Mouse (Mus musculus): ENCODE measurements at regions not wholly inside any gene's neighbourhood (a gene's known extent, or its start where the extent isn't known, plus 50 kb on each side); places are given as distances from the start of the nearest gene placed in this dataset.
A peak's percentile ranks its signal among the peaks of the same experiment; 100 is the strongest.

DNA sequence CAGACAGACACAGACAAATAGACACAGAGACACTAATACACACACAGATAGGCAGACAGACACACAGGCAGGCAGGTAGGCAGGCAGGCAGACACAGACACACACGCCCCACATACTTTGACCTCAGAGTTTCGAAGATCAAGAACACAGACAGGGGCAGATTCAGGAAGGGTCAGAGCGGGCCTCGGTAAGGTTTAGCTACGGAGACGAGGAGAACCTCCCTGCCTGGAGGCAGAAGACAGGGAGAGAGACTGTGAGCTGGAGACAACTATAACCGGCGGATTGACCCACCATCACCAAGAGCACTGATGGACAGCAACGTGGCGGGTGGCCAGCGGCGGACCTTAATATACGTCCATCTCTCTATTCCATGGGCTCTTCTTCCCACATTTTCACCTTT is 50.1 kb upstream of the Foxp4 start:
- H3K9me3 ChIP-seq (ENCODE audit: low read length), result no peaks in the 10 kb centered on the region
- H3K27me3 ChIP-seq (ENCODE audit: insufficient read depth, low read length), result peaks cover 32% of the 10 kb centered on the region
- H3K4me1 ChIP-seq (replicated peaks; ENCODE audit: low read depth, low read length), result peaks cover 49% of the 10 kb centered on the region
- peak overlapping the region; percentile 74 for H3K4me3 ChIP-seq (replicated peaks; ENCODE audit: low read length)
- TF ChIP-seq POU5F1 (IDR thresholded peaks at IDR 0.05; ENCODE audit: borderline replicate concordance, low read length), result no peak
- TF ChIP-seq CTCF (conservative IDR thresholded peaks at IDR 0.05; ENCODE audit: low read length), result no peak
- H3K36me3 ChIP-seq (ENCODE audit: insufficient read depth, low read length), result no peaks in the 10 kb centered on the region

Data from E14TG2a.4 (cell line).